Mouse (Mus musculus) kidney, postnatal 25 days (tissue): Measurements from ENCODE around the gene Folr2.

Experiments
- DNase-seq, 2 experiments: peaks; one replicate each; pipeline ENCODE4 v3.0.0; 2021; ENCODE audit warnings: mixed read lengths in 2 of 2

Folr2 gene

GRCm38 (mm10) chr7:101823758-101824630 lies 33.0 kb downstream of the Folr2 start:
- peak; percentile 63 to 89 for DNase-seq

- peak; percentile 66 to 84 for DNase-seq
Measured at GRCm38 (mm10) chr7:101822836-101823757, 33.9 kb downstream of the Folr2 start.

GRCm38 (mm10) chr7:101821571-101822501 lies 35.2 kb downstream of the Folr2 start:
- peak; percentile 47 to 76 for DNase-seq

GRCm38 (mm10) chr7:101820295-101821030 lies 36.5 kb downstream of the Folr2 start:
- DNase-seq: peak in 1 of 2 experiments; percentile 48

- DNase-seq: no peak
Measured at GRCm38 (mm10) chr7:101817861-101818401, 39.1 kb downstream of the Folr2 start, which contains the start of gene Phox2a. TSS of gene Phox2a (plus strand) at chr7:101818313.
